Mouse (Mus musculus): ENCODE measurements around the gene Jdp2. TPM values are rescaled to one million over a fixed set of nuclear protein-coding genes. Genes with fewer than 3 reads are reported as not detected.

The Jdp2 gene
- polyA plus RNA-seq, 1 experiment = 28.7 TPM

- H3K4me1 ChIP-seq (ENCODE audit: control insufficient read depth, insufficient read depth, low read length) = no peaks in the 10 kb centered on the region
- no peaks in the 10 kb centered on the region for H3K27me3 ChIP-seq (ENCODE audit: control insufficient read depth, insufficient read depth, low read length)
- DNase-seq = peak; percentile 61 to 75
- TF ChIP-seq POLR2A (IDR thresholded peaks at IDR 0.05; ENCODE audit: borderline replicate concordance, insufficient read depth, low read length) = no peak
- TF ChIP-seq CTCF (IDR thresholded peaks at IDR 0.05; ENCODE audit: borderline replicate concordance, insufficient read depth, low read depth, low read length) = peak; percentile 88
- H3K4me3 ChIP-seq (replicated peaks; ENCODE audit: insufficient read depth, low read depth, low read length) = no peak overlapping the region
- 7% methylated on average over 9 of the region's 9 CpGs for WGBS
- H3K27ac ChIP-seq (ENCODE audit: insufficient read depth, low read length) = no peak overlapping the region
Measured at GRCm38 (mm10) chr12:85662896-85663295, 64.1 kb downstream of the Jdp2 start.

GRCm38 (mm10) chr12:85666112-85666511 lies 67.3 kb downstream of the Jdp2 start:
- no peak for DNase-seq
- Histone ChIP-seq H3K27me3 (ENCODE audit: control insufficient read depth, insufficient read depth, low read length) (no peaks in the 10 kb centered on the region), H3K4me3 (replicated peaks; ENCODE audit: insufficient read depth, low read depth, low read length) (no peak overlapping the region), H3K4me1 (ENCODE audit: control insufficient read depth, insufficient read depth, low read length) (no peaks in the 10 kb centered on the region), H3K27ac (ENCODE audit: insufficient read depth, low read length) (no peak overlapping the region)
- 87% methylated on average over 8 of the region's 8 CpGs for WGBS
- no peak for TF ChIP-seq POLR2A (IDR thresholded peaks at IDR 0.05; ENCODE audit: borderline replicate concordance, insufficient read depth, low read length)

- Histone ChIP-seq H3K27ac (ENCODE audit: insufficient read depth, low read length) (no peak overlapping the region), H3K4me1 (ENCODE audit: control insufficient read depth, insufficient read depth, low read length) (no peaks in the 10 kb centered on the region), H3K4me3 (replicated peaks; ENCODE audit: insufficient read depth, low read depth, low read length) (no peak overlapping the region), H3K27me3 (ENCODE audit: control insufficient read depth, insufficient read depth, low read length) (no peaks in the 10 kb centered on the region)
- DNase-seq = no peak
- 95% methylated on average over 7 of the region's 7 CpGs for WGBS
- TF ChIP-seq POLR2A (IDR thresholded peaks at IDR 0.05; ENCODE audit: borderline replicate concordance, insufficient read depth, low read length) = no peak
- TF ChIP-seq CTCF (IDR thresholded peaks at IDR 0.05; ENCODE audit: borderline replicate concordance, insufficient read depth, low read depth, low read length) = no peak
Measured at GRCm38 (mm10) chr12:85667071-85667470, 68.2 kb downstream of the Jdp2 start.

GRCm38 (mm10) chr12:85668696-85669095 lies 69.9 kb downstream of the Jdp2 start:
- Histone ChIP-seq H3K27ac (ENCODE audit: insufficient read depth, low read length) (no peak overlapping the region), H3K27me3 (ENCODE audit: control insufficient read depth, insufficient read depth, low read length) (no peaks in the 10 kb centered on the region), H3K4me1 (ENCODE audit: control insufficient read depth, insufficient read depth, low read length) (no peaks in the 10 kb centered on the region), H3K4me3 (replicated peaks; ENCODE audit: insufficient read depth, low read depth, low read length) (no peak overlapping the region)
- TF ChIP-seq POLR2A (IDR thresholded peaks at IDR 0.05; ENCODE audit: borderline replicate concordance, insufficient read depth, low read length) = no peak
- TF ChIP-seq CTCF (IDR thresholded peaks at IDR 0.05; ENCODE audit: borderline replicate concordance, insufficient read depth, low read depth, low read length) = no peak
- WGBS = 35% methylated on average over 3 of the region's 3 CpGs
- DNase-seq = no peak

GRCm38 (mm10) chr12:85670080-85670479 lies 71.3 kb downstream of the Jdp2 start:
- Histone ChIP-seq H3K4me3 (replicated peaks; ENCODE audit: insufficient read depth, low read depth, low read length) (no peak overlapping the region), H3K27me3 (ENCODE audit: control insufficient read depth, insufficient read depth, low read length) (no peaks in the 10 kb centered on the region), H3K27ac (ENCODE audit: insufficient read depth, low read length) (no peak overlapping the region), H3K4me1 (ENCODE audit: control insufficient read depth, insufficient read depth, low read length) (no peaks in the 10 kb centered on the region)
- DNase-seq = no peak
- WGBS = 78% methylated on average over 3 of the region's 3 CpGs
- no peak for TF ChIP-seq POLR2A (IDR thresholded peaks at IDR 0.05; ENCODE audit: borderline replicate concordance, insufficient read depth, low read length)
- no peak for TF ChIP-seq CTCF (IDR thresholded peaks at IDR 0.05; ENCODE audit: borderline replicate concordance, insufficient read depth, low read depth, low read length)

GRCm38 (mm10) chr12:85673914-85674313 lies 75.1 kb downstream of the Jdp2 start:
- no peak overlapping the region for H3K4me3 ChIP-seq (replicated peaks; ENCODE audit: insufficient read depth, low read depth, low read length)
- H3K27ac ChIP-seq (ENCODE audit: insufficient read depth, low read length) = no peak overlapping the region
- H3K27me3 ChIP-seq (ENCODE audit: control insufficient read depth, insufficient read depth, low read length) = no peaks in the 10 kb centered on the region
- WGBS = 93% methylated on average over 8 of the region's 8 CpGs
- DNase-seq = no peak
- no peak for TF ChIP-seq CTCF (IDR thresholded peaks at IDR 0.05; ENCODE audit: borderline replicate concordance, insufficient read depth, low read depth, low read length)
- TF ChIP-seq POLR2A (IDR thresholded peaks at IDR 0.05; ENCODE audit: borderline replicate concordance, insufficient read depth, low read length) = no peak
- no peaks in the 10 kb centered on the region for H3K4me1 ChIP-seq (ENCODE audit: control insufficient read depth, insufficient read depth, low read length)

GRCm38 (mm10) chr12:85679117-85679516 lies 80.3 kb downstream of the Jdp2 start:
- Histone ChIP-seq H3K4me3 (replicated peaks; ENCODE audit: insufficient read depth, low read depth, low read length) (no peak overlapping the region), H3K4me1 (ENCODE audit: control insufficient read depth, insufficient read depth, low read length) (no peaks in the 10 kb centered on the region), H3K27me3 (ENCODE audit: control insufficient read depth, insufficient read depth, low read length) (no peaks in the 10 kb centered on the region), H3K27ac (ENCODE audit: insufficient read depth, low read length) (no peak overlapping the region)
- 87% methylated on average over 5 of the region's 5 CpGs for WGBS
- DNase-seq = no peak
- no peak for TF ChIP-seq CTCF (IDR thresholded peaks at IDR 0.05; ENCODE audit: borderline replicate concordance, insufficient read depth, low read depth, low read length)
- no peak for TF ChIP-seq POLR2A (IDR thresholded peaks at IDR 0.05; ENCODE audit: borderline replicate concordance, insufficient read depth, low read length)

GRCm38 (mm10) chr12:85679808-85680207 lies 81.0 kb downstream of the Jdp2 start:
- Histone ChIP-seq H3K4me1 (ENCODE audit: control insufficient read depth, insufficient read depth, low read length) (no peaks in the 10 kb centered on the region), H3K4me3 (replicated peaks; ENCODE audit: insufficient read depth, low read depth, low read length) (no peak overlapping the region), H3K27me3 (ENCODE audit: control insufficient read depth, insufficient read depth, low read length) (no peaks in the 10 kb centered on the region), H3K27ac (ENCODE audit: insufficient read depth, low read length) (no peak overlapping the region)
- TF ChIP-seq POLR2A (IDR thresholded peaks at IDR 0.05; ENCODE audit: borderline replicate concordance, insufficient read depth, low read length) (no peak), CTCF (IDR thresholded peaks at IDR 0.05; ENCODE audit: borderline replicate concordance, insufficient read depth, low read depth, low read length) (no peak)
- no peak for DNase-seq
- WGBS = 71% methylated on average over 2 of the region's 2 CpGs
